Mouse (Mus musculus): ENCODE data around the gene 9930022D16Rik.

9930022D16Rik gene

GRCm38 (mm10) chr11:109413617-109414016, at the start of gene 9930022D16Rik:
TSS of gene 9930022D16Rik (plus strand) at chr11:109413917.
- no peak for DNase-seq

GRCm38 (mm10) chr11:109364337-109364736, 49.4 kb upstream of the 9930022D16Rik start:
- no peak for DNase-seq

GRCm38 (mm10) chr11:109364881-109365280, 48.8 kb upstream of the 9930022D16Rik start:
- no peak for DNase-seq

GRCm38 (mm10) chr11:109365818-109366217, 47.9 kb upstream of the 9930022D16Rik start:
- no peak for DNase-seq

GRCm38 (mm10) chr11:109366802-109367579, 46.7 kb upstream of the 9930022D16Rik start:
- no peak for DNase-seq

- no peak for DNase-seq
Measured at GRCm38 (mm10) chr11:109369026-109369637, 44.6 kb upstream of the 9930022D16Rik start.

- DNase-seq: no peak
Measured at GRCm38 (mm10) chr11:109375412-109375811, 38.3 kb upstream of the 9930022D16Rik start.

- no peak for DNase-seq
Measured at GRCm38 (mm10) chr11:109376484-109377143, 37.1 kb upstream of the 9930022D16Rik start.

GRCm38 (mm10) chr11:109377477-109377876, 36.2 kb upstream of the 9930022D16Rik start:
- DNase-seq: no peak

GRCm38 (mm10) chr11:109378051-109378450, 35.7 kb upstream of the 9930022D16Rik start:
- DNase-seq: no peak

GRCm38 (mm10) chr11:109380662-109381061, 33.1 kb upstream of the 9930022D16Rik start:
- no peak for DNase-seq

- no peak for DNase-seq
Measured at GRCm38 (mm10) chr11:109385296-109385695, 28.4 kb upstream of the 9930022D16Rik start.

- DNase-seq: no peak
Measured at GRCm38 (mm10) chr11:109389046-109389445, 24.7 kb upstream of the 9930022D16Rik start.

- no peak for DNase-seq
Measured at GRCm38 (mm10) chr11:109391200-109391599, 22.5 kb upstream of the 9930022D16Rik start.

GRCm38 (mm10) chr11:109391760-109392159, 22.0 kb upstream of the 9930022D16Rik start:
- DNase-seq: no peak

GRCm38 (mm10) chr11:109392601-109393000, 21.1 kb upstream of the 9930022D16Rik start:
- no peak for DNase-seq

- no peak for DNase-seq
Measured at GRCm38 (mm10) chr11:109394758-109395157, 19.0 kb upstream of the 9930022D16Rik start.

GRCm38 (mm10) chr11:109395291-109395690, 18.4 kb upstream of the 9930022D16Rik start:
- no peak for DNase-seq

- DNase-seq: no peak
Measured at GRCm38 (mm10) chr11:109406431-109406830, 7.3 kb upstream of the 9930022D16Rik start.

- DNase-seq: no peak
Measured at GRCm38 (mm10) chr11:109410197-109410980, 3.3 kb upstream of the 9930022D16Rik start.

GRCm38 (mm10) chr11:109414802-109415201, 1.1 kb downstream of the 9930022D16Rik start:
- no peak for DNase-seq

GRCm38 (mm10) chr11:109416709-109417420, 3.1 kb downstream of the 9930022D16Rik start:
- no peak for DNase-seq
